Mouse (Mus musculus) left cerebral cortex, adult 2 months (tissue): ENCODE results near the gene Gm20903. TPM values are rescaled to one million over a fixed set of nuclear protein-coding genes. Genes with fewer than 3 reads are reported as not detected.
"Not testable (repeated sequence)": the region's sequence is repeated elsewhere in the genome, so short reads cannot be mapped to it uniquely, and the experiment has no call there.

Experiments
- DNase-seq, 2 experiments: peaks; one replicate each; pipeline ENCODE4 v3.0.0; 2021 to 2022; ENCODE audit warnings: low spot score in 2 of 2, mixed read lengths in 1 of 2; ENCODE audit errors: extremely low spot score in 1 of 2
- H3K27ac ChIP-seq: fragments of 200-600 bp; 2 replicates; pipeline ENCODE4 v1.8.1; 2022
- H3K4me3 ChIP-seq: fragments of 200-600 bp; 2 replicates; pipeline ENCODE4 v1.8.1; 2022
- intact Hi-C: fragments of 180-260 bp; cut with DNase I; formaldehyde crosslinking; loops from one replicate; pipeline ENCODE4 v1.15.1; 2025
- long read RNA-seq, 2 experiments: library from polyadenylated mRNA; stranded (forward); transcript quantifications; one replicate each; pipeline ENCODE4 v2.0.0; 2021; ENCODE audit warnings: borderline mapping rate in 2 of 2
- total RNA-seq, 2 experiments: library from RNA; stranded (reverse); gene quantifications; 2 replicates each; pipeline ENCODE4 v1.2.3; 2021

The Gm20903 gene
- total RNA-seq, result not detected
- long read RNA-seq, experiment 1, result 0 reads
- long read RNA-seq, experiment 2, result 0 reads

DNA sequence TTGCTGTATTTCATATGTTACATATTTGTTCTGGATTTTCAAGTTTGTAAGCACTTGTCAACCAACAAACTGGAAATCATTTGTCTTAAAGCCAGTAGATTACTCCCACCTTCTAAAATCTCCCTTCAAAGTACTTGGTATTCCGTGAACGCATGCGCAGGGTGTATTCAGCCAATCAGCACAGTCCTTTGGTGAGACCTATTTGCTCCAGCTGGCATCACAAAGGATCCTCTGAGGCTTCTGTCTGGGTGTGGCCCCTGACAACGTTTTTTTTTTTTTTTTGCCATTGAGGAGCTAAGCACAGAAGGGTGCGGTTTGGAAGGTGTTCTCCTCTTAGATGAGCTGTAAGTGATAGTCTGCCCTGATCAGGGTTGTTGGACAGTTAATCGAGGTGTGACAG is at the start of gene Gm20903:
TSS of gene Gm20903 (plus strand) at position 301 of the 400 bp plus-strand sequence.
- DNase-seq, H3K27ac ChIP-seq, H3K4me3 ChIP-seq, intact Hi-C loops: not testable (repeated sequence)
